Mouse (Mus musculus): ENCODE results near the gene Ccdc187.

Gene Ccdc187

DNA sequence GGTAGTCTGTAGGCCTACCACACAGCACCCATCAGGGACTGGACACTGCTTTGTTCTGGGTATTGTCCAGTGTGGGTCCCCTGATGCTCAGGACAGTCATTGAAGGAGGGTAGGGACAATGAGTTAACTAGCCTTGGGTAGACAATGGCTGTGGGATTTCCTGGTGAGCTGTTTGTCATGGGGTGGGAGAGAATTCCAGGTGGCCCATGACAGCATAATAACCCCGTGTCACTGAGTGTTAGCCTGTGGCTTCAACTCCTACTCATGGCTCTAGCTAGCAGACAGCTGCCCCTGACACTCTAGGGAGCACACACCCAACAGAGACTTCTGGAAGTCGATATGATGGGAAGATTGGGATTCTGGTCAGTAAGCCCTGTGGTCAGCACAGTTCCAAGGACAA lies at the start of gene Ccdc187:
Gene Ccdc187, minus strand, starts transcription at position 101 of the 400 bp plus-strand sequence.
- in situ Hi-C loops (cut with MboI, MseI) = no loop called here

GRCm38 (mm10) chr2:26342609-26343490 lies 48.5 kb upstream of the Ccdc187 start:
- in situ Hi-C loops (cut with MboI, MseI) = no loop called here

- in situ Hi-C loops (cut with MboI, MseI) = no loop called here
Measured at GRCm38 (mm10) chr2:26342044-26342443, 47.7 kb upstream of the Ccdc187 start.

- in situ Hi-C loops (cut with MboI, MseI) = no loop called here
Measured at GRCm38 (mm10) chr2:26341510-26341981, 47.2 kb upstream of the Ccdc187 start.

DNA sequence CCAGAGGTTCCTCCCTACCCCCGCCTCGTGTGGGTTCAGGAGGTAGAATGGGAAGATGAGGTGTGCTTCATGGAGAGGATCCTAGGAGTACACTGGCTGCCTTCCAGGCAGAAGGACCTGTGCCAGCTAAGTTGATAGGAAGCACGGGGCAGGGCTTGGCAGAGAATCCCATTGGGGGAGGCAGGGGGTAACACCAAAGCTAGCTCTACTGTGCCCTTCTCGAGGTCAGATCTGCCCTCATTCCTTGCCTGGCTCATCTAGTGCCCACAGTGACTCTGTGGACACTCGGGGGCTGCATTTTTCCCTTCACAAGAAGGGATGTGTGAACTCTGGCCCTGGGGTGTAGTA lies 44.8 kb upstream of the Ccdc187 start:
- in situ Hi-C loops (cut with MboI, MseI) = no loop called here

DNA sequence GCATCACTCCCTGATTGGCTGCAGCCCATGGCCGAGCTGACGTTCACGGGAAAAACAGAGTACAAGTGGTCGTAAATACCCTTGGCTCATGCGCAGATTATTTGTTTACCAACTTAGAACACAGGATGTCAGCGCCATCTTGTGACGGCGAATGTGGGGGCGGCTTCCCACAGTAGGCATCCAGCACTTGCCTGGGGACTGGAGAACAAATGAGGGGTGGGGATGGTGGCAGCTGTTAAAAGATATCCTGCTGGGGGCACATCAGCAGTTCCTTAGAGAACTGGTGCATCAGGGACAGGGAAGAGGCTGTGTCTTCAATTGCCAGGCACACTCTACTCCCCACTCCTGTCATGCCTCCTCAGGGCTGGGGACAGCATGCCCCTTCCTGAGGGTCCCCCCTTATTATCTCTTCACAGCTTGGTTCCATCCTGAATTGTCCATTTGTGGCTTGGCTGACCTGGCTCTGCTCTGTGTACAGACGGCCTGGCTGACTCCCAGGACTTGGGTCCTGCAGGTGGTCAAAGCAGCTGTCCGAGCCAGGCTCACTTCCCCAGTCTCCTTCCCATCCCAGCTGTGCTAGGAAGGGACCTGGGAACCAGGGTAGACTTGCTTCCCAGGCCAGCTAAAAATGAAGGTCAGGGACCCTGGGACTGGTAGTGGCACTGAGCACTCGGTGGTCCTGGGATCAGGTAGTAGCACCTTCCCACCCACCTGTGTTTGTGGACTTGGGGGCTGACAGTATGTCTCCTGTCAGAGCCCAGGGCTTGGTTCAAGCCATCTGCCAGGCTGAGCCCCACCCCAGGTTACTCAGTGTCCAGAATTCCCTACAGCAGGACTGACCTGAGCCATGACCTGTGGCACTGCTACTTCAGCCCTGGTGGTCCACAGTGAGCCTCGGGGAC lies 44.2 kb upstream of the Ccdc187 start:
- in situ Hi-C loops (cut with MboI, MseI) = no loop called here

DNA sequence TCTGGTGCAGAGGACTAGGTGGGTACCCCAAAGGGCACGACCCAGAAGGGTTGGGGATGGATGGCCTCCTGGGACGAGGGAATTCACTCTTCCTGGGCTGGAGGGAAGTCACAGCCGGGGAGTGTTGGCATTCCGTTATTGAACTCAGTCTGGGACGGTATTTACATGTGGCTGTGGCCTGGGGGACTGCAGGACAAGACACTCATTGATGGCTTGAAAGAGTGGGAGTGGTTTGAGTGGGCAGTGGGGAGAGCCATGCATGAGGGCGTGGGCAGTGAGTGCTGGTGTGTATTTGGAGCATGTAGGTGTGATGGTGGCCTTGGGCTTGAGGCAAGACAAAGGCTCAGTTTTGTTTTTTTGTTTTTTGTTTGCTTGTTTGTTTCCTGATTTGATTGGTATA lies 36.3 kb upstream of the Ccdc187 start:
- in situ Hi-C loops (cut with MboI, MseI) = no loop called here

DNA sequence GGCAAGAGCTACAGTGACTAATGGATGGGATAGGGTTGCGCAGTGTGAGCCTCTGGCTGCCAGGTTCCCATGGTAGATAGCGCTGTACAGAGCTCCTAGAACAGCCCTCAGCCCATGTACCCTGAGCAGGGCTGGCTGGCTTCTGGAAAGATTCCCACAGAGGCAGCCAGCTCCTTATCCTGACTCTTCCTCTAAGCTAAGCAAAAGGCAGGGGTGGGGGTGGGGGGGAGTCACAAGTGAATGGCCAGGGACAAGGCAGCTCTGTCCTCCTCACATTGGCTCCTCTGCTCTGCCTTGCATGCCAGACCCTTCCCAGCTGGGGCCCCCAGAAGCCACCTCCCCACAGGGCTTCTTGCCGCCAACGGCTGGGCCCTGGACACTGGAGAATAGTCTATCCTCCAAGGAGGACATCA lies 35.7 kb upstream of the Ccdc187 start:
- in situ Hi-C loops (cut with MboI, MseI) = no loop called here

- in situ Hi-C loops (cut with MboI, MseI) = no loop called here
Measured at GRCm38 (mm10) chr2:26329402-26329801, 35.0 kb upstream of the Ccdc187 start.

DNA sequence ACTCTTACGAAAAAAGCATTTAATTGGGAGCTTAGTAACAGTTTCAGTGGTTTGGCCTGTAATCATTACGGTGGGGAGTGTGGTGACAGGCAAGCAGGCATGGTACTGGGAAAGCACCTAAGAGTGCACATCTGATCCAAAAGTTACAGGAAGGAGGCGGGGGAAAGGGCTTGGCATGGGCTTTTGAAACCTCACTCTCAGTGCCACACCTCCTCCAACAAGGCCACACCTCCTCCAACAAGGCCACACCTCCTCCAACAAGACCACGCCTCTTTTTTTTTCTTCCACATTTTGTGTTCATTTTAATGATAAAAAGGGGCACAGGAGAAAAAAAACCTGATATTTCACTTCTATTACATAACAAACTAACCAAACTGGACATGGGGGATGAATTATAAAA lies 33.5 kb upstream of the Ccdc187 start:
- in situ Hi-C loops (cut with MboI, MseI) = no loop called here

- in situ Hi-C loops (cut with MboI, MseI) = no loop called here
Measured at GRCm38 (mm10) chr2:26325386-26326181, 31.2 kb upstream of the Ccdc187 start.

DNA sequence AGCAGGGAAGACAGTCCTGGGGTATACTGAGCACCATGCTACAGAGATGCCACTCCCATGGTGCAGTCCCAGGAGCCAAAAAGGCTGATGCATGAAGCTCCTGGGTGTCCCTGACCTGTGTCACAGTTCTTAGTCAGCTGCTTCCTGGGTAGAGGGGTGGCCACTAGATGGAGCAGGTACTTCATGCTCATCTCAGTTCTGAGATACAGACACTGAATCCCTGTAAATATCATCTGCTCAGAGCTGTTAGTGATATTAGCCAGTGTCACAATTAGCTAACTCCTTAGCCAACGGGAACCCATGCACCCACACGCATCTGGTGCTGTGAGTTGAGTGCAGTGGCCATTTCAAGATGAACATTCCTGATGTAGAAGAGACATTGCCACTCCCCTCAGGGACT lies 30.6 kb upstream of the Ccdc187 start:
- in situ Hi-C loops (cut with MboI, MseI) = no loop called here

- in situ Hi-C loops (cut with MboI, MseI) = no loop called here
Measured at GRCm38 (mm10) chr2:26323589-26324325, 29.4 kb upstream of the Ccdc187 start.

DNA sequence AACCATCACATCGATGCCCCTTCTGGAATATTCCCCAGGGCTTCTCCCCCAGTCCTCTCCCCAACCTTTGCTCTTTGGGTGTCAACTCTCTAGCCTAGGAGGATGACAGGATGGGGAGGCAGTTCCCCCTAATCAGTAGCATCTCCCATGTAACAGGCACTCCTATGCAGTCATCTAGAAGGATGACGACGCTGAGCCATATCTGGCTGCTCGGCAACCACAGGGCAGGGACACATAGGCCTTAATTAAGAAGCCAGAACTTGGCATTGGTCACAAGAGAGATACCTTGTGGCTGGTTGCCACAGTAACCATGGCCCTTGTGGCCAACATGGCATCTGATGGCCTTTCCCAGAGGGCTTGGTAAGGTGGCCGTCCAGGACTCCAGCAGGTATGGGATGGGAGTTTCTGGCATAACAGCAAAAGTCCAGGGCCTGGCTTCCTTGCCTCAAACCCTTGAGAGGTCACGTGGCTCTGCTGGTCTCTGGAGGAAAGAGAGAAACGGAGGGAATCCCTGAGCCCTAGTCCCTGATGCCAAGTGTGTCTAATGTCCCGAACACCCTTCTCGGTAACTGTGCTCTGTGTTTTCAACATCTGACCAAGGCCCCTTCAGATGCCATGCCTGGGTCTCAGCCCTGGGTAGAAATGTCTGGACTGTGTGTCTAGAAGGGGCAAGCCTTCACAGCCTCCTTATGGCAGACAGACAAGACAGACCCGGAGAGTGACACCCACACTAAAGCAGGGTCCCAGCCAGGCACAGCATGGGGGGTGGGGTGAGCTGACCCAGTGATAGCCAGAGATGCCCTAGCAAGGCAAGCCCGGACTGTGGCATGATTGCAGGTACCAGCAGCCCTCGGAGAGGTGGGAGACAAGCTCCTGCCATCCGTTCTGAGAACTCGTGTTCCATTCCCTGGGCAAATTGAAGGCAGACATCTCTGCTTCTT lies 26.2 kb upstream of the Ccdc187 start:
- in situ Hi-C loops (cut with MboI, MseI) = no loop called here

- in situ Hi-C loops (cut with MboI, MseI) = no loop called here
Measured at GRCm38 (mm10) chr2:26319519-26320244, 25.3 kb upstream of the Ccdc187 start.

DNA sequence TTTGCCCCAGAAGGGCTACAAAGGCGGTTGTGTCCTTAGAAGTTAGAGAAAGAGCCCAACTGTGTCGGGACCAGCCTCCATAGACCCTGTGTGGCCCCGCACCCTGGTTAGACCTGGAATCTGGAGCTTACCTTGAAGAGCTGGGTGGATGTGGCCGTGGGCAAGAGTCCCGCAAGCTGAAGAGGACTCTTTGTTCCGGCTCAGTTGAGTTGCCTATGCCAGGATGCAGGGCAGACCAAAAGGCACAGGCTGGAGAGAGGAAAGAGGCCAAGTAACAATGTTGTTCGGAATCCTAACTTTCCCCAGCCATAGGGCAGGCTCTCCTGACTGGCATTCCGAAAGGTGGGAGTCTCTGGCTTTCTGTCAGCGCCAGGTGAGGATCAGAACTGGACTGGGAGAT lies 24.8 kb upstream of the Ccdc187 start:
- in situ Hi-C loops (cut with MboI, MseI) = no loop called here

DNA sequence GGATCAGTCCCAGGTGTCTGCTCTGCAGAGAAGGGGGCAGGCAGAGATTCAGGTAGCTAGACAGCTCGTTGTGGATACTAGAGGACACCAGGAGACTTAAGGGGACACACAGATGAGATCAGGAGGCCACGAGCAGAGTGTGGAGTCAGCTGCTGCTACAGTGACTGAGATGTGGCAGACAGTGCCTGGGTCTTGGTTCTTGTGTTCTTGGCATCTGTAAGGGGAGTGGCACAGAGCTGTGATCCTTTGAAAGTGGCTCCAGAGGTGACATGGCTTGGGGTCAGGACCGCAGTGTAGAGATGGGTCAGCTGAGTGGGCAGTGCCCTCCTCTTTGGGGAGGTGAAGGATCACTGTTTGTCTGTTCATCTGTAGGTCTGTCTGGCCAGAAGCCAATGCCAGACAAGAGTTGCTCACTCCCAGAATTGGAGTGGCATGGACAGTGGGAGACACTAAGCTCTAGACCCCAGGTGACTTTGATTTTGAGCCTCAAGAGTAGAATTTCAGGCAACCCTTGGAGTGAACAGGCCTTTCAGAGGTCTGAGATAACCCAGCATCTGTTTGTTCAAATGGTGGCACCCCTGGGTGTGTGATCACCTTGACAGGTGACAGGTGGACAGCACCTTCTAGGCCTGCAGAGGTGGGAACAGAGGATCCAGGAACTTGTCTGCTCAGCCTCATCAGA lies 23.8 kb upstream of the Ccdc187 start:
- in situ Hi-C loops (cut with MboI, MseI) = no loop called here

- in situ Hi-C loops (cut with MboI, MseI) = no loop called here
Measured at GRCm38 (mm10) chr2:26317371-26317770, 23.0 kb upstream of the Ccdc187 start.

All from regulatory T cell (primary cell).